ENCODE assay signal across 27 mouse cellular contexts in genomic region chr9:88335839-88336238, GRCm38 (mm10). TPM values are rescaled to one million over a fixed set of nuclear protein-coding genes. Genes with fewer than 3 reads are reported as not detected.
DNase-seq lines count a peak whose midpoint lies in the region; ATAC-seq and TF ChIP-seq lines count a peak whose summit lies in the region.
"Had no signal": no experiment of that assay in that cellular context is flagged by ENCODE, and none has a peak within 500 bp of the region (broad histone marks: within the 10 kb centered on the region; RNA-seq: fewer than 3 reads in every experiment).

No protein-coding gene starts in this region.

- TF ChIP-seq CTCF in Patski (IDR thresholded peaks at IDR 0.05), result no peak

- in situ Hi-C loops in Patski (cut with MboI; ENCODE audit: low pct_unique_long_range_greater_than_20kb), result no loop called here

- no peaks in the 10 kb centered on the region for H3K4me1 ChIP-seq in heart, embryonic 16.5 days (ENCODE audit: control insufficient read depth, insufficient read depth, low read length)
- H3K4me1 ChIP-seq: embryonic facial prominence, embryonic 12.5 days had no signal

- no peak overlapping the region for H3K27ac ChIP-seq in heart, embryonic 16.5 days (ENCODE audit: low read length)
- H3K27ac ChIP-seq: embryonic facial prominence, embryonic 10.5 days; embryonic facial prominence, embryonic 12.5 days; forebrain, embryonic 10.5 days; forebrain, embryonic 12.5 days had no signal

- POLR2A ChIA-PET in Patski (lab: Charles Lee), result interaction anchor here (0.9 kb wide), 1 partner anchor 8 kb away, joined by 3 read pairs; no protein-coding TSS in a partner anchor

- no peak overlapping the region for H3K4me3 ChIP-seq in heart, embryonic 16.5 days (ENCODE audit: low read length)
- no peak overlapping the region for H3K4me3 ChIP-seq in myocyte
- H3K4me3 ChIP-seq: embryonic facial prominence, embryonic 10.5 days; embryonic facial prominence, embryonic 12.5 days; forebrain, embryonic 10.5 days; forebrain, embryonic 12.5 days had no signal

- H3ac ChIP-seq in myocyte (ENCODE audit: control insufficient read depth, insufficient read length), result no peak overlapping the region

- H3K27me3 ChIP-seq in heart, embryonic 16.5 days (ENCODE audit: control insufficient read depth, insufficient read depth, low read length), result no peaks in the 10 kb centered on the region
- no peaks in the 10 kb centered on the region for H3K27me3 ChIP-seq in Patski
- H3K27me3 ChIP-seq in myocyte (ENCODE audit: control insufficient read depth, insufficient read depth, insufficient read length), result no peaks in the 10 kb centered on the region
- H3K27me3 ChIP-seq: CH12.LX; embryonic facial prominence, embryonic 12.5 days had no signal

- TF ChIP-seq POLR2A in myocyte (IDR thresholded peaks at IDR 0.05; ENCODE audit: insufficient read length, low read depth), result no peak

- CTCF ChIA-PET in Patski (lab: Charles Lee), result interaction anchor here (0.9 kb wide), 1 partner anchor 94 kb away, joined by 3 read pairs; no protein-coding TSS in a partner anchor

- no peaks in the 10 kb centered on the region for H3K79me2 ChIP-seq in myocyte (ENCODE audit: control insufficient read depth, insufficient read depth)

- no peak overlapping the region for H3K4me2 ChIP-seq in heart, embryonic 16.5 days (ENCODE audit: low read depth, low read length)
- H3K4me2 ChIP-seq in myocyte (ENCODE audit: low read depth), result no peak overlapping the region
- H3K4me2 ChIP-seq: embryonic facial prominence, embryonic 12.5 days; forebrain, embryonic 12.5 days had no signal

- no peak overlapping the region for H3K9ac ChIP-seq in heart, embryonic 16.5 days (ENCODE audit: low read length)
- H3K9ac ChIP-seq: embryonic facial prominence, embryonic 12.5 days; forebrain, embryonic 12.5 days had no signal

- no peak for DNase-seq in heart, adult 9 months (ENCODE audit: low spot score in 2 of 2)
- peak; percentile 75 for DNase-seq in Muller cell, postnatal 12 days (ENCODE audit: inconsistent ontology term)
- DNase-seq in Patski (ENCODE audit: low read depth, low spot score), result peak; percentile 15
- DNase-seq in thymus, adult 18-20 months, result no peak
- DNase-seq in adrenal gland, adult 8-10 months, result no peak
- DNase-seq in spleen, adult 18-20 months, result no peak
- DNase-seq: adrenal gland, adult 2 months; adrenal gland, postnatal 14 days; adrenal gland, postnatal 36 days; B cell, adult 2 months; cerebellum, adult 11 months; cerebellum, adult 18-20 months; cerebellum, adult 8-10 months; cerebellum, adult 9-11 months; cerebellum, postnatal 14 days; cerebellum, postnatal 36 days had no signal

- 68% methylated on average over 2 of the region's 2 CpGs for WGBS in heart, embryonic 16.5 days

- no peaks in the 10 kb centered on the region for H3K36me3 ChIP-seq in heart, embryonic 16.5 days (ENCODE audit: control insufficient read depth, insufficient read depth)
- no peaks in the 10 kb centered on the region for H3K36me3 ChIP-seq in myocyte (ENCODE audit: control insufficient read depth, insufficient read depth)
- H3K36me3 ChIP-seq: embryonic facial prominence, embryonic 10.5 days; embryonic facial prominence, embryonic 12.5 days; forebrain, embryonic 10.5 days; forebrain, embryonic 12.5 days; G1E had no signal

- no peaks in the 10 kb centered on the region for H3K9me3 ChIP-seq in heart, embryonic 16.5 days (replicated peaks; ENCODE audit: control insufficient read depth, low read length)
- H3K9me3 ChIP-seq: embryonic facial prominence, embryonic 10.5 days; embryonic facial prominence, embryonic 12.5 days; forebrain, embryonic 10.5 days; forebrain, embryonic 12.5 days; G1E had no signal

- ATAC-seq in heart, embryonic 16.5 days (replicated peaks; ENCODE audit: extremely low read depth, insufficient read depth, low FRiP score), result peak; percentile 14; the same call in 1 of the 2 replicates
- peak; percentile 69 for ATAC-seq in Patski
- ATAC-seq: CD4-positive, CD25-positive, alpha-beta regulatory T cell, adult 4 months; forebrain, embryonic 14.5 days; forebrain, embryonic 16.5 days had no signal

TF ChIP-seq in myocyte, 11 proteins besides CTCF, POLR2A, EP300 and RAD21:
- TF ChIP-seq TCF12 (IDR thresholded peaks at IDR 0.05; ENCODE audit: insufficient read depth, poor library complexity, severe bottlenecking) (peak; percentile 6), MYOD1 (IDR thresholded peaks at IDR 0.05; ENCODE audit: control insufficient read depth in 1 of 3, insufficient read length in 2 of 3, low read depth in 2 of 3) (no peak), MYOG (IDR thresholded peaks at IDR 0.05; ENCODE audit: control insufficient read depth in 1 of 3, insufficient read depth in 1 of 3, insufficient read length in 2 of 3, low read depth in 2 of 3) (peak in 1 of 3 experiments; percentile 39)

RNA-seq across cellular contexts. Expression of gene Nt5e, which starts 8.8 kb away (rescaled TPM):
- 4.6 and 5.8 TPM in 2 replicates for polyA plus RNA-seq in heart, embryonic 16.5 days (2015; fragmentation: Nextera tagmentation; extraction: Ambion mirVana)
- polyA plus RNA-seq in Patski (2021) (7.1 TPM), myocyte (2012; fragmentation: generic; extraction: Trizol) (1.3 TPM)
- 10 to 100 TPM in 2 of 4 experiments, 1 to 10 TPM in 2; 5.7 to 13.6 (median 8.9) TPM for total RNA-seq in adrenal gland, adult 8-10 months (2022)
- polyA plus RNA-seq: G1E had no signal

Comparison
In these comparisons a context has a peak if more than half of its experiments do, and no peak if none do; other contexts are left out.
1. DNase-seq: peak in Muller cell, postnatal 12 days (single experiment) and Patski (single experiment); none in heart, adult 9 months (0 of 2), thymus, adult 18-20 months (0 of 2), adrenal gland, adult 8-10 months (single experiment) and spleen, adult 18-20 months (0 of 2).